ENCODE assay signal across 19 mouse cellular contexts in genomic region chr9:69190726-69191125, GRCm38 (mm10).
A peak's percentile ranks its signal among the peaks of the same experiment; 100 is the strongest.
DNase-seq lines count a peak whose midpoint lies in the region; ATAC-seq lines count a peak whose summit lies in the region.
"Had no signal": no experiment of that assay in that cellular context is flagged by ENCODE, and none has a peak within 500 bp of the region (broad histone marks: within the 10 kb centered on the region; RNA-seq: fewer than 3 reads in every experiment).

No protein-coding gene starts in this region.

- no peak overlapping the region for H3K9ac ChIP-seq in hindbrain, embryonic 16.5 days (ENCODE audit: low read depth, low read length)
- H3K9ac ChIP-seq: embryonic facial prominence, embryonic 12.5 days; forebrain, embryonic 15.5 days; heart, embryonic 15.5 days; hindbrain, embryonic 13.5 days; intestine, embryonic 15.5 days had no signal

- peak; percentile 21 for DNase-seq in ovary, adult 18-20 months (ENCODE audit: low spot score)
- DNase-seq in ovary, postnatal 10 days (ENCODE audit: low spot score), result no peak
- DNase-seq in ZHBTc4 (ENCODE audit: low read depth, low spot score), result peak; percentile 71
- peak; percentile 32 for DNase-seq in adrenal gland, postnatal 25 days
- no peak for DNase-seq in layer of hippocampus, adult 11-12 months (ENCODE audit: low spot score)
- DNase-seq in cerebellum, adult 8-10 months, result no peak
- DNase-seq: cerebellum, adult 2 months; cerebellum, postnatal 14 days; gastrocnemius, postnatal 10 days; heart, adult 18-20 months; heart, postnatal 14 days; kidney, adult 18-20 months had no signal

- no peaks in the 10 kb centered on the region for H3K4me1 ChIP-seq in hindbrain, embryonic 16.5 days (ENCODE audit: control insufficient read depth, insufficient read depth, low read depth, low read length)
- H3K4me1 ChIP-seq: embryonic facial prominence, embryonic 12.5 days; forebrain, embryonic 15.5 days; hindbrain, embryonic 13.5 days; intestine, embryonic 15.5 days had no signal

- H3K4me3 ChIP-seq in hindbrain, embryonic 16.5 days (ENCODE audit: low read length), result no peak overlapping the region
- H3K4me3 ChIP-seq: embryonic facial prominence, embryonic 12.5 days; forebrain, embryonic 15.5 days; heart, embryonic 15.5 days; hindbrain, embryonic 13.5 days; intestine, embryonic 15.5 days had no signal

- H3K27ac ChIP-seq in hindbrain, embryonic 16.5 days (ENCODE audit: low read depth, low read length), result no peak overlapping the region
- H3K27ac ChIP-seq: embryonic facial prominence, embryonic 12.5 days; forebrain, embryonic 15.5 days; heart, embryonic 15.5 days; hindbrain, embryonic 13.5 days; intestine, embryonic 15.5 days had no signal

- H3K4me2 ChIP-seq in hindbrain, embryonic 16.5 days (ENCODE audit: low read length), result no peak overlapping the region
- H3K4me2 ChIP-seq: embryonic facial prominence, embryonic 12.5 days; forebrain, embryonic 15.5 days; heart, embryonic 11.5 days; heart, embryonic 15.5 days; hindbrain, embryonic 13.5 days; intestine, embryonic 15.5 days had no signal

- no peaks in the 10 kb centered on the region for H3K27me3 ChIP-seq in hindbrain, embryonic 16.5 days (replicated peaks; ENCODE audit: control insufficient read depth, insufficient read depth, low read length)
- H3K27me3 ChIP-seq: embryonic facial prominence, embryonic 12.5 days; forebrain, embryonic 15.5 days; heart, embryonic 15.5 days; hindbrain, embryonic 13.5 days; intestine, embryonic 15.5 days had no signal

- no peaks in the 10 kb centered on the region for H3K9me3 ChIP-seq in hindbrain, embryonic 16.5 days (ENCODE audit: control insufficient read depth, low read length)
- H3K9me3 ChIP-seq: embryonic facial prominence, embryonic 12.5 days; forebrain, embryonic 15.5 days; heart, embryonic 15.5 days; hindbrain, embryonic 13.5 days; intestine, embryonic 15.5 days had no signal

- ATAC-seq in hindbrain, embryonic 16.5 days, result no peak
- ATAC-seq: forebrain, embryonic 15.5 days; intestine, embryonic 15.5 days had no signal

- WGBS in hindbrain, embryonic 16.5 days, result 38% methylated on average over 1 of the region's 1 CpGs

- H3K36me3 ChIP-seq in hindbrain, embryonic 16.5 days (ENCODE audit: control insufficient read depth, insufficient read depth, low read length), result no peaks in the 10 kb centered on the region
- H3K36me3 ChIP-seq: embryonic facial prominence, embryonic 12.5 days; forebrain, embryonic 15.5 days; heart, embryonic 15.5 days; hindbrain, embryonic 13.5 days; intestine, embryonic 15.5 days had no signal

Comparison
In these comparisons a context has a peak if more than half of its experiments do, and no peak if none do; other contexts are left out.
1. DNase-seq: peak in ovary, adult 18-20 months (single experiment), ZHBTc4 (single experiment) and adrenal gland, postnatal 25 days (single experiment); none in ovary, postnatal 10 days (single experiment), layer of hippocampus, adult 11-12 months (single experiment) and cerebellum, adult 8-10 months (single experiment).